Mouse (Mus musculus) CD4-positive naive resting alpha-beta T cell, adult 57 days (primary cell): ENCODE measurements around the gene Nedd9. TPM values are rescaled to one million over a fixed set of nuclear protein-coding genes. Genes with fewer than 3 reads are reported as not detected.

ENCODE experiments used
- total RNA-seq: library from RNA; stranded (reverse); gene quantifications from one replicate; pipeline ENCODE4 v1.2.4, GENCODE M21; 2023

Gene Nedd9
- total RNA-seq = 159 TPM

DNA sequence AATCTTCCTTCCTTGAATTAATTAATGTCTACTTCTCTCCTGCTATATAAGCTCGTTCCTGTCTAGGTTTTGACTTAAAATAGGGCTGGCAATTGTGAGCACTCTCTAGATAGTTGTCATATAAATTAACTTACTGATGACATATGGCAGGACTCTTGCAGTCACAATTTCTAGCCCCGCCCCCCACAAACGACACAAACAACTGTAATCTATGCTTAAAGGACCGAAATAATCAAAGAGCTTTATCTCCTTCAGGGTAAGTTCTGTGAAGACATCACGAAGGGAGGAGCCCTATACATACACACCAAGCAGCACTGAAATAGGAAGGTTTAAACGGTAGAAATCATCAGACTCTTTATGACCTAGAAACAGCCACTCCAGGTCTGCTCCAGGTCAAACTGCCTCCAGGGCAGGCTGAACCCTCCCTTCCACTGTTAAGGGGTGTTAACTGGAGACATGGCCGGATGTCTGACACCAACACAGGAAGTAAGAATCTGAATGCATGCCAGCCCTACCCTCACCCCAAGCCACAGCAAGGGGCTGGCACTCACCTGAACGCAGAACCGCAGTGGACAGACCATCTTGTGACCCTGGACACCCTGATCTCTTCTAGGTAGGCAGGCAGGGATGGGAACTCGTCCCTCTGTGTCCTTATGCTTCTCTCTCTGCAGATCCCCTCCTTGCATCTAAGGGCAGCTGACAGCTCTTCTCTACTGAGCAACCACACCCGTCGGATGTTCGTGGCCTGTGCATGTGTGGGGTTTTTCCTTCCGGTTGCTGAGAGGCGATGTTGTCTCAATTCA lies at the start of gene Nedd9:
Gene Nedd9, minus strand, starts transcription at position 757 of the 803 bp plus-strand sequence.

DNA sequence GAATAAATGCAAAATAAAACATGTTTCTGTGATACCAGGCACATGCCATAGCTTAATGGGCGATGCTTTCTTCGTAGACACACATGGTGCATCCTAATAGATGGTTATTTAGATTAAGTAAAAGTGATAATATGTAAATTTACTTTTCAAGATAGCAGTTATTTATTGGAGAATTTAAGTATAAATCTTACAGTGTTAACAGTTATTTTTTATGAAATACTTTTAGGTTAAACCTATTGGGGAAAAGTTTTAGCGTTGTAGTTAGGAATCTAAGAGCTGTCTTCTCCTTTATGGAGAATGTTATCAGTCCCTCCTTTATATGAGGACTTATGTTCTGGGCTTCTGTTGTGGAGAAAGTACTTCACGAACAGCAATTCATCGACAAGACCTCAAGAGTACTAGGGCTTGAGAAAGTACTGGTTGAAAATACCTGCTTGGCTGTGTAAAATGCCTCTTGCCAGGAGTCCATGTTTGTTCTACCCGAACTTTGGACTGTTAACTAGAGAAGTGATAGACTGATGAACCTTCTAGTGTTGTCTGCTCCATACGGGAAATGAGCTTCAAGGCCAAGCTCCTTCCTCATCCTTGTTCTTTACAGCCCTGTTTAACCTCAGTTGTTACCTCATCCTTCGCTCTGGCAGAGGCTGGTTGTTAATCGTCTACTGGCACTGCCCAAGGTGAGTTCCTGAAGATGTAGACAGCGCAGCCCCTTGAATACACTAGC lies 213.1 kb downstream of the Nedd9 start, which contains the start of gene Gm17364:
Gene Gm17364, minus strand, starts transcription at position 51 of the 724 bp plus-strand sequence.

Other genes starting within 250 kb of the Nedd9 start
- gene Smim13, start 237.5 kb downstream of the Nedd9 start, total RNA-seq = 8.2 TPM
- gene Gm17364, start 213.4 kb downstream of the Nedd9 start, total RNA-seq = not detected
- 11.2 TPM for gene Tmem170b, start 118.5 kb upstream of the Nedd9 start, total RNA-seq